8 mouse cellular contexts compared by ENCODE assay signal in the genomic region with DNA sequence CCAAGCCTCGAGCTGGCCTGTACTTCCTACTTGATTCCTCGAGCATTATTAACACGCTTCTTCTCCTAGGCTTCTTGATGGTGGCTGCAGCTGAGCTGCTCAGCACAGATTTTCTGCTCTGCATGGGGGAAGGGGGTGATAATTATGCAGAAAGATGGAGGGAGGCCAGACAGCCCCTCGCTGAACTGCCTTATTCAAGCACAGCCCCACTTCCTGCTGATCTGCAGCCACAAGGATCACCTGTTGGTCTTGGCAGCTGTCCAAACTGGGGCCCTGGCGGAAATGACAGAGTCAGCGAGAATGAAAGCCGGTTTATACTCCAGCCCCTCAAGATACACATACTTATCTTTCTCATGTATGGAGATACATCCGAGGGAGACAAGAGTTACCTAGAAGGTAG.
A peak's percentile ranks its signal among the peaks of the same experiment; 100 is the strongest.
DNase-seq lines count a peak whose midpoint lies in the region; ATAC-seq lines count a peak whose summit lies in the region.

No protein-coding gene starts in this region.

- H3K4me1 ChIP-seq in limb, embryonic 15.5 days, result peaks cover 16% of the 10 kb centered on the region
- peaks cover 33% of the 10 kb centered on the region for H3K4me1 ChIP-seq in midbrain, embryonic 16.5 days (ENCODE audit: control insufficient read depth, insufficient read depth, low read length)

- peak; percentile 22 for DNase-seq in layer of hippocampus, adult 11-12 months (ENCODE audit: low spot score)
- no peak for DNase-seq in layer of hippocampus, adult 9-10 months (ENCODE audit: low spot score)
- DNase-seq in cerebellum, adult 8-10 months, result peak; percentile 12
- peak; percentile 55 for DNase-seq in gastrocnemius, postnatal 10 days
- DNase-seq in thymus, postnatal 10 days (ENCODE audit: low spot score in 2 of 2), result peak; percentile 56 to 75

- H3K4me2 ChIP-seq in limb, embryonic 15.5 days, result no peak overlapping the region
- H3K4me2 ChIP-seq in midbrain, embryonic 16.5 days (ENCODE audit: low read length), result no peak overlapping the region

- H3K27ac ChIP-seq in limb, embryonic 15.5 days, result peak overlapping the region; percentile 51
- H3K27ac ChIP-seq in midbrain, embryonic 16.5 days (ENCODE audit: low read length), result peak overlapping the region; percentile 80

- ATAC-seq in inflammation-experienced regulatory T-cells, adult 6 months, result peak; percentile 90
- no peak; the same call in 1 of the 2 replicates for ATAC-seq in limb, embryonic 15.5 days (ENCODE audit: insufficient number of reproducible peaks, low FRiP score, low TSS enrichment, low read depth)
- peak; percentile 76; the same call in 1 of the 2 replicates for ATAC-seq in midbrain, embryonic 16.5 days

- no peaks in the 10 kb centered on the region for H3K27me3 ChIP-seq in limb, embryonic 15.5 days
- no peaks in the 10 kb centered on the region for H3K27me3 ChIP-seq in midbrain, embryonic 16.5 days (ENCODE audit: control insufficient read depth, insufficient read depth, low read depth, low read length)

- H3K9ac ChIP-seq in limb, embryonic 15.5 days, result no peak overlapping the region
- H3K9ac ChIP-seq in midbrain, embryonic 16.5 days (ENCODE audit: low read depth, low read length), result no peak overlapping the region

- 10% methylated on average over 8 of the region's 8 CpGs for WGBS in limb, embryonic 15.5 days
- 9% methylated on average over 8 of the region's 8 CpGs for WGBS in midbrain, embryonic 16.5 days

- no peak overlapping the region for H3K4me3 ChIP-seq in limb, embryonic 15.5 days
- no peak overlapping the region for H3K4me3 ChIP-seq in midbrain, embryonic 16.5 days (ENCODE audit: low read depth, low read length)

- no peaks in the 10 kb centered on the region for H3K9me3 ChIP-seq in limb, embryonic 15.5 days
- no peaks in the 10 kb centered on the region for H3K9me3 ChIP-seq in midbrain, embryonic 16.5 days (replicated peaks; ENCODE audit: control insufficient read depth, low read length, poor library complexity, severe bottlenecking)

- peaks cover 3% of the 10 kb centered on the region; the same call in 1 of the 2 replicates for H3K36me3 ChIP-seq in limb, embryonic 15.5 days
- no peaks in the 10 kb centered on the region for H3K36me3 ChIP-seq in midbrain, embryonic 16.5 days (ENCODE audit: control insufficient read depth, insufficient read depth, low read length)
